Mouse (Mus musculus): ENCODE results near the gene Gimap3.

GRCm38 (mm10) chr6:48723468-48723867 is 47.2 kb downstream of the Gimap3 start:
- TF ChIP-seq POLR2A (IDR thresholded peaks at IDR 0.05; ENCODE audit: low read depth, low read length) (no peak), CTCF (IDR thresholded peaks at IDR 0.05; ENCODE audit: extremely low read depth, insufficient read depth, insufficient read length, insufficient replicate concordance) (no peak)
